Mouse (Mus musculus) frontal cortex, postnatal 36 days (tissue): ENCODE data around the gene Smarcd3.
"Not testable (repeated sequence)": the region's sequence is repeated elsewhere in the genome, so short reads cannot be mapped to it uniquely, and the experiment has no call there.

Experiments used
- DNase-seq, 2 experiments: peaks; one replicate each; pipeline ENCODE4 v3.0.0; 2022; ENCODE audit warnings: low spot score in 2 of 2

The Smarcd3 gene

GRCm38 (mm10) chr5:24555335-24555734 lies 68.9 kb downstream of the Smarcd3 start:
- DNase-seq, result not testable (repeated sequence)

GRCm38 (mm10) chr5:24553621-24554244 lies 70.5 kb downstream of the Smarcd3 start:
- DNase-seq, result no peak

- DNase-seq, result no peak
These were observed 72.9 kb downstream of the Smarcd3 start for GRCm38 (mm10) chr5:24551317-24551688.

GRCm38 (mm10) chr5:24550598-24551316 lies 73.5 kb downstream of the Smarcd3 start:
- DNase-seq, result peak; percentile 58

GRCm38 (mm10) chr5:24542643-24543042 lies 81.6 kb downstream of the Smarcd3 start:
- DNase-seq, result no peak

GRCm38 (mm10) chr5:24541144-24541569 lies 83.1 kb downstream of the Smarcd3 start:
- DNase-seq, result no peak
